ENCODE assay signal across 17 mouse cellular contexts in the genomic region with DNA sequence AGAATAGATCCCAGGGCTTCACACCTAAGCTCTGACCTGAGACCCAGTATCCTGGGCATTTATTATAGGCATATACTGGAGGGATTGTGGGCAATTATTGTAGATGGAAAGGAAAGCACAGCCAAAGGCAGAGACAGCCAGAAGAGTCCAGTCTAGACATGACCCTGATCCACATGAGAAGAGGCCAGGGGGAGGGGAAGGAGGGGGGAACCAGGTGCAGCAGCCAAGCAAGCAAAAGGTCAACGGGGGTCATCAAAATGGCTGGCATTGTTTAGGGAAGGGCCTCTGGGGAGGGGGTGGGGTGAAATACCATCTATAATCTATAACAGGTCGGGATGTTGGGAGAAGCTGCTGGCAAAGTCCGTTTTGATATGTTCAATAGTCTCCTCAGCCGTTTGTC.
DNase-seq lines count a peak whose midpoint lies in the region; ATAC-seq and TF ChIP-seq lines count a peak whose summit lies in the region.
"Had no signal": no experiment of that assay in that cellular context is flagged by ENCODE, and none has a peak within 500 bp of the region (broad histone marks: within the 10 kb centered on the region; RNA-seq: fewer than 3 reads in every experiment).

No protein-coding gene starts in this region.

- no peaks in the 10 kb centered on the region for H3K9me3 ChIP-seq in limb, embryonic 10.5 days (replicated peaks)
- H3K9me3 ChIP-seq: limb, embryonic 13.5 days; lung, embryonic 15.5 days had no signal

- H3K36me3 ChIP-seq in kidney, adult 2 months (ENCODE audit: control insufficient read depth, insufficient read depth, low read length): no peaks in the 10 kb centered on the region
- H3K36me3 ChIP-seq in limb, embryonic 10.5 days: no peaks in the 10 kb centered on the region; the same call in 1 of the 2 replicates
- H3K36me3 ChIP-seq: limb, embryonic 13.5 days had no signal

- H3K27me3 ChIP-seq in kidney, adult 2 months (replicated peaks; ENCODE audit: control insufficient read depth, insufficient read depth, low read length): no peaks in the 10 kb centered on the region
- no peaks in the 10 kb centered on the region for H3K27me3 ChIP-seq in limb, embryonic 10.5 days (ENCODE audit: low read depth, poor library complexity, severe bottlenecking)
- H3K27me3 ChIP-seq: limb, embryonic 13.5 days; lung, embryonic 15.5 days had no signal

- H3K4me3 ChIP-seq in gastrocnemius, adult 2 months: no peak overlapping the region
- no peak overlapping the region for H3K4me3 ChIP-seq in kidney, adult 2 months (ENCODE audit: insufficient read depth, low read depth, low read length)
- H3K4me3 ChIP-seq in limb, embryonic 10.5 days: no peak overlapping the region
- H3K4me3 ChIP-seq: limb, embryonic 13.5 days; lung, embryonic 15.5 days had no signal

- peak overlapping the region; percentile 46 for H3K27ac ChIP-seq in gastrocnemius, adult 2 months
- no peak overlapping the region for H3K27ac ChIP-seq in kidney, adult 2 months (ENCODE audit: insufficient read depth, low read depth, low read length)
- no peak overlapping the region for H3K27ac ChIP-seq in limb, embryonic 10.5 days
- H3K27ac ChIP-seq: kidney, postnatal 0 days; limb, embryonic 13.5 days; liver, embryonic 14.5 days; lung, embryonic 15.5 days had no signal

- WGBS in kidney, adult 2 months: 75% methylated on average over 4 of the region's 4 CpGs
- WGBS in limb, embryonic 10.5 days: 50% methylated on average over 4 of the region's 4 CpGs

- DNase-seq in gastrocnemius, adult 2 months: no peak
- no peak for DNase-seq in gastrocnemius, adult 8-10 months (ENCODE audit: low spot score in 2 of 2)
- DNase-seq in kidney, adult 2 months: peak; percentile 23
- no peak for DNase-seq in kidney, adult 9 months
- DNase-seq in embryo, embryonic 10.5 days (ENCODE audit: low spot score): peak; percentile 79
- peak; percentile 62 for DNase-seq in limb, embryonic 10.5 days (ENCODE audit: low spot score)
- DNase-seq in left cerebral cortex, adult 9 months (ENCODE audit: low spot score in 2 of 2): no peak
- DNase-seq: cerebellum, adult 8-10 months; midbrain, embryonic 14.5 days; thymus, postnatal 36 days had no signal

- no peak for TF ChIP-seq POLR2A in kidney, adult 2 months (IDR thresholded peaks at IDR 0.05; ENCODE audit: low read depth, low read length)

- no peak for ATAC-seq in frontal cortex, adult (ENCODE audit: low TSS enrichment)
- ATAC-seq: CD4-positive, CD25-positive, alpha-beta regulatory T cell, adult 4 months; intestine, postnatal 0 days had no signal

- intact Hi-C loops in gastrocnemius, adult 2 months (cut with DNase I): no loop called here

- peaks cover 9% of the 10 kb centered on the region; the same call in 1 of the 2 replicates for H3K4me1 ChIP-seq in kidney, adult 2 months (ENCODE audit: control insufficient read depth, insufficient read depth, low read length)
- peaks cover 54% of the 10 kb centered on the region for H3K4me1 ChIP-seq in limb, embryonic 10.5 days

- TF ChIP-seq CTCF in gastrocnemius, adult 2 months (IDR thresholded peaks at IDR 0.05): no peak
- no peak for TF ChIP-seq CTCF in kidney, adult 2 months (conservative IDR thresholded peaks at IDR 0.05; ENCODE audit: insufficient read depth, insufficient read length, low read depth, low read length)

Comparison
In these comparisons a context has a peak if more than half of its experiments do, and no peak if none do; other contexts are left out.
1. DNase-seq: peak in kidney, adult 2 months (single experiment), embryo, embryonic 10.5 days (single experiment) and limb, embryonic 10.5 days (single experiment); none in gastrocnemius, adult 2 months (single experiment), gastrocnemius, adult 8-10 months (0 of 2), kidney, adult 9 months (single experiment) and left cerebral cortex, adult 9 months (0 of 2).